Mouse (Mus musculus) MEL (cell line): ENCODE measurements around the gene Srebf1. TPM values are rescaled to one million over a fixed set of nuclear protein-coding genes. Genes with fewer than 3 reads are reported as not detected.

Source experiments
- DNase-seq: peaks from one replicate; pipeline ENCODE4 v3.0.0; 2011; ENCODE audit warnings: low read depth, low spot score
- H3K27ac ChIP-seq: 2 replicates; pipeline ENCODE4 v1.5.1; 2012; ENCODE audit warnings: low read depth, mild to moderate bottlenecking, control low read depth, low read length, moderate library complexity; ENCODE audit not compliant: control insufficient read depth
- H3K27me3 ChIP-seq, 2 experiments: fragments of 150-350 bp in 1 of 2; sonication (generic) in 1 of 2; 2 replicates each; pipeline ENCODE4 v1.6.1; 2012; ENCODE audit warnings: low read length in 2 of 2, mild to moderate bottlenecking in 2 of 2, improper control_type of control experiment in 1 of 2, moderate library complexity in 1 of 2; ENCODE audit not compliant: insufficient read depth in 2 of 2, control insufficient read depth in 1 of 2
- H3K36me3 ChIP-seq, 2 experiments: 2 replicates each; pipeline ENCODE4 v1.6.1; 2012 to 2014; ENCODE audit warnings: low read length in 2 of 2, improper control_type of control experiment in 1 of 2, inconsistent platforms in 1 of 2, mild to moderate bottlenecking in 1 of 2; ENCODE audit not compliant: insufficient read depth in 2 of 2, control insufficient read depth in 1 of 2
- H3K4me1 ChIP-seq, 2 experiments: fragments of 150-350 bp in 1 of 2; sonication (generic) in 1 of 2; 2 replicates each; pipeline ENCODE4 v1.6.1; 2012; ENCODE audit warnings: low read length in 2 of 2, improper control_type of control experiment in 1 of 2, mild to moderate bottlenecking in 1 of 2; ENCODE audit not compliant: insufficient read depth in 2 of 2, control insufficient read depth in 1 of 2
- H3K4me3 ChIP-seq, 2 experiments: fragments of 150-350 bp in 1 of 2; sonication (generic) in 1 of 2; 2 replicates each; pipeline ENCODE4 v1.5.1; 2012; ENCODE audit warnings: low read depth in 2 of 2, low read length in 2 of 2, mild to moderate bottlenecking in 2 of 2, moderate library complexity in 2 of 2, control low read depth in 1 of 2, improper control_type of control experiment in 1 of 2; ENCODE audit not compliant: control insufficient read depth in 1 of 2, insufficient read depth in 1 of 2
- H3K79me2 ChIP-seq: 2 replicates; pipeline ENCODE4 v1.6.1; 2012; ENCODE audit warnings: mild to moderate bottlenecking, low read length, moderate library complexity; ENCODE audit not compliant: control insufficient read depth, poor library complexity, insufficient read depth
- H3K9ac ChIP-seq: 2 replicates; pipeline ENCODE4 v1.6.1; 2012; ENCODE audit warnings: low read depth, mild to moderate bottlenecking, control low read depth, low read length, moderate library complexity; ENCODE audit not compliant: control insufficient read depth, poor library complexity, severe bottlenecking
- H3K9me3 ChIP-seq: fragments of 150-350 bp; sonication (generic); replicated peaks from 2 replicates; pipeline ENCODE4 v1.6.1; 2012; ENCODE audit warnings: mild to moderate bottlenecking, low read length, improper control_type of control experiment, moderate library complexity; ENCODE audit not compliant: insufficient read depth
- CHD2 ChIP-seq: IDR thresholded peaks from 2 replicates; pipeline ENCODE4 v1.6.1; 2011; ENCODE audit warnings: low read length, improper control_type of control experiment
- ELF1 ChIP-seq: IDR thresholded peaks from 2 replicates; pipeline ENCODE4 v1.6.1; 2014; ENCODE audit warnings: low read depth, mild to moderate bottlenecking, inconsistent platforms, low read length, improper control_type of control experiment, moderate library complexity
- ETS1 ChIP-seq: IDR thresholded peaks from 2 replicates; pipeline ENCODE4 v1.6.1; 2012; ENCODE audit warnings: low read depth, mild to moderate bottlenecking, inconsistent platforms, low read length, improper control_type of control experiment, moderate library complexity
- GABPA ChIP-seq: IDR thresholded peaks from 2 replicates; pipeline ENCODE4 v1.6.1; 2012; ENCODE audit warnings: low read depth, mild to moderate bottlenecking, inconsistent platforms, low read length, improper control_type of control experiment, moderate library complexity
- HCFC1 ChIP-seq: IDR thresholded peaks from 2 replicates; pipeline ENCODE4 v1.6.1; 2012; ENCODE audit warnings: low read depth, mild to moderate bottlenecking, inconsistent platforms, low read length, improper control_type of control experiment, moderate library complexity
- JUND ChIP-seq: IDR thresholded peaks from 2 replicates; pipeline ENCODE4 v1.6.1; 2011; ENCODE audit warnings: low read depth, mild to moderate bottlenecking, improper control_type of control experiment, low read length
- MAFK ChIP-seq: IDR thresholded peaks from 2 replicates; pipeline ENCODE4 v1.6.1; 2011; ENCODE audit warnings: low read depth, mild to moderate bottlenecking, low read length, improper control_type of control experiment, borderline replicate concordance
- MAX ChIP-seq: IDR thresholded peaks from 2 replicates; pipeline ENCODE4 v1.6.1; 2011; ENCODE audit warnings: low read length, improper control_type of control experiment
- MAZ ChIP-seq: IDR thresholded peaks from 2 replicates; pipeline ENCODE4 v1.6.1; 2012; ENCODE audit warnings: low read depth, mild to moderate bottlenecking, inconsistent platforms, low read length, improper control_type of control experiment
- MXI1 ChIP-seq: IDR thresholded peaks from 2 replicates; pipeline ENCODE4 v1.6.1; 2011; ENCODE audit warnings: mild to moderate bottlenecking, low read depth, low read length, improper control_type of control experiment
- MYB ChIP-seq: IDR thresholded peaks from 2 replicates; pipeline ENCODE4 v1.6.1; 2011; ENCODE audit warnings: mild to moderate bottlenecking, low read depth, low read length, improper control_type of control experiment
- MYC ChIP-seq: IDR thresholded peaks from 2 replicates; pipeline ENCODE4 v1.6.1; 2011; ENCODE audit warnings: low read depth, mild to moderate bottlenecking, low read length, improper control_type of control experiment, moderate library complexity
- NELFE ChIP-seq: IDR thresholded peaks from 2 replicates; pipeline ENCODE4 v1.6.1; 2011; ENCODE audit warnings: low read depth, low read length, improper control_type of control experiment
- POLR2AphosphoS2 ChIP-seq: IDR thresholded peaks from 2 replicates; pipeline ENCODE4 v1.6.1; 2011; ENCODE audit warnings: low read length, improper control_type of control experiment
- POLR2AphosphoS5 ChIP-seq: IDR thresholded peaks from 2 replicates; pipeline ENCODE4 v1.6.1; 2012; ENCODE audit warnings: low read depth, borderline replicate concordance, mild to moderate bottlenecking, inconsistent platforms, low read length, moderate library complexity, mixed read lengths
- RCOR1 ChIP-seq: IDR thresholded peaks from 2 replicates; pipeline ENCODE4 v1.6.1; 2012; ENCODE audit warnings: low read depth, mild to moderate bottlenecking, inconsistent platforms, low read length, improper control_type of control experiment
- TBP ChIP-seq: IDR thresholded peaks from 2 replicates; pipeline ENCODE4 v1.8.0; 2011; ENCODE audit warnings: low read depth, low read length, improper control_type of control experiment
- UBTF ChIP-seq: IDR thresholded peaks from 2 replicates; pipeline ENCODE4 v1.6.1; 2012; ENCODE audit warnings: low read depth, mild to moderate bottlenecking, inconsistent platforms, low read length, improper control_type of control experiment, moderate library complexity, borderline replicate concordance; ENCODE audit not compliant: insufficient read depth
- USF2 ChIP-seq, 2 experiments: IDR thresholded peaks; 2 replicates each; pipeline ENCODE4 v1.6.1; 2011 to 2012; ENCODE audit warnings: improper control_type of control experiment in 2 of 2, low read length in 2 of 2, borderline replicate concordance in 1 of 2, inconsistent platforms in 1 of 2, low read depth in 1 of 2, mild to moderate bottlenecking in 1 of 2; ENCODE audit not compliant: insufficient read depth in 1 of 2
- ZC3H11A ChIP-seq: IDR thresholded peaks from 2 replicates; pipeline ENCODE4 v1.6.1; 2012; ENCODE audit warnings: low read depth, mild to moderate bottlenecking, inconsistent platforms, low read length, improper control_type of control experiment
- ZMIZ1 ChIP-seq: IDR thresholded peaks from 2 replicates; pipeline ENCODE4 v1.6.1; 2012; ENCODE audit warnings: low read depth, mild to moderate bottlenecking, inconsistent platforms, low read length, improper control_type of control experiment, moderate library complexity
- ZNF384 ChIP-seq: IDR thresholded peaks from 2 replicates; pipeline ENCODE4 v1.6.1; 2012; ENCODE audit warnings: low read depth, mild to moderate bottlenecking, inconsistent platforms, low read length, improper control_type of control experiment
- polyA plus RNA-seq, 2 experiments: library from polyadenylated mRNA; stranded (reverse) in 1 of 2; unstranded in 1 of 2; fragments of >175 nt in 1 of 2; fragments of >200 nt in 1 of 2; gene quantifications; 2 replicates each; pipeline versions ENCODE4 v1.2.1 to v1.2.4; 2012; ENCODE audit warnings: low replicate concordance in 2 of 2, low read depth in 1 of 2; ENCODE audit not compliant: insufficient read length in 2 of 2, insufficient read depth in 1 of 2, missing spikeins in 1 of 2
- total RNA-seq: library from RNA; depleted of rRNA; stranded (reverse); fragments of 300-350 nt; gene quantifications from 2 replicates; pipeline ENCODE4 v1.2.3, GENCODE M21; 2012

Srebf1 gene
- total and polyA plus RNA-seq, 3 experiments, result 241 to 288 TPM; not detected in 1

DNA sequence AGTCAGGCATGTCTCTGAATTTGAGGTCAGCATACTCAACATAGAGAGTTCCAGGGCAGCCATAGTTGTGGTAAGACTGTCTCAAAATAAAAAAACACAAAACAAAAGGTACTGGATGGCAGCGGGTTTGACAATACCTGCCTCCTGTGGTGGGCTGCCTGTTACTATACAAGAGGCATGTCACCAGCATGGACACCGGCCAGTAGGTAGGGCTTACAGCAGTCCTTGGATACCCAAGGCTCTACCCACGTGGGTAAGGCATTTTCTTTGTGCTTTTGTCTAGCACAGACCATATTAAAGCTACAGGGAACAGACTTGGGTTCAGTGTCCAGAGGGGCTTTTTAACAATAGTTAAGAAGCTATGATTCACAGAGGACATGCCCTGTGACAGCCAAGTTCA is 32.8 kb upstream of the Srebf1 start:
- H3K27me3 ChIP-seq, result no peaks in the 10 kb centered on the region
- H3K36me3 ChIP-seq, result no peaks in the 10 kb centered on the region
- H3K27ac ChIP-seq, result no peak overlapping the region
- H3K9me3 ChIP-seq, result no peaks in the 10 kb centered on the region
- no peak for DNase-seq
- no peak overlapping the region for H3K4me3 ChIP-seq
- no peaks in the 10 kb centered on the region for H3K79me2 ChIP-seq
- no peak overlapping the region for H3K9ac ChIP-seq
- TF ChIP-seq ZMIZ1 (no peak), MAFK (no peak), CHD2 (no peak), POLR2AphosphoS5 (no peak), HCFC1 (no peak), GABPA (no peak), TBP (no peak)
- H3K4me1 ChIP-seq, result no peaks in the 10 kb centered on the region

GRCm38 (mm10) chr11:60254308-60254707 is 31.9 kb upstream of the Srebf1 start:
- TF ChIP-seq MYB, result no peak
- TF ChIP-seq MAFK, result no peak
- no peak for TF ChIP-seq UBTF
- no peak for TF ChIP-seq NELFE
- TF ChIP-seq MAZ, result no peak
- TF ChIP-seq ETS1, result no peak
- no peak for TF ChIP-seq POLR2AphosphoS5
- no peak for TF ChIP-seq POLR2AphosphoS2
- TF ChIP-seq MAX, result no peak
- TF ChIP-seq MXI1, result no peak
- TF ChIP-seq ELF1, result no peak
- TF ChIP-seq USF2 (IDR thresholded peaks at IDR 0.05; ENCODE audit: borderline replicate concordance in 1 of 2, insufficient read depth in 1 of 2, low read depth in 1 of 2, low read length in 2 of 2), result no peak
- no peak for TF ChIP-seq ZNF384
- TF ChIP-seq ZMIZ1, result no peak
- TF ChIP-seq JUND, result no peak
- TF ChIP-seq RCOR1, result no peak
- no peak for TF ChIP-seq CHD2
- no peak for TF ChIP-seq MYC
- no peak for TF ChIP-seq ZC3H11A
- TF ChIP-seq HCFC1, result no peak

More at GRCm38 (mm10) chr11:60254308-60254707, 31.9 kb upstream of the Srebf1 start:
- H3K9me3 ChIP-seq, result no peaks in the 10 kb centered on the region
- no peaks in the 10 kb centered on the region for H3K27me3 ChIP-seq
- no peaks in the 10 kb centered on the region for H3K79me2 ChIP-seq
- no peaks in the 10 kb centered on the region for H3K4me1 ChIP-seq
- DNase-seq, result no peak
- H3K9ac ChIP-seq, result no peak overlapping the region
- H3K36me3 ChIP-seq, result no peaks in the 10 kb centered on the region
- no peak overlapping the region for H3K4me3 ChIP-seq
- H3K27ac ChIP-seq, result no peak overlapping the region
